In genomic region chr4:151904098-151904497, GRCm38 (mm10) we compare ENCODE assay signal across 14 mouse cellular contexts. TPM values are rescaled to one million over a fixed set of nuclear protein-coding genes. Genes with fewer than 3 reads are reported as not detected.
DNase-seq lines count a peak whose midpoint lies in the region; ATAC-seq and TF ChIP-seq lines count a peak whose summit lies in the region.
"Had no signal": no experiment of that assay in that cellular context is flagged by ENCODE, and none has a peak within 500 bp of the region (broad histone marks: within the 10 kb centered on the region; RNA-seq: fewer than 3 reads in every experiment).

No protein-coding gene starts in this region.

- no peak for ATAC-seq in kidney, embryonic 14.5 days (ENCODE audit: low FRiP score, low TSS enrichment)
- ATAC-seq in stomach, postnatal 0 days (ENCODE audit: low FRiP score, low TSS enrichment) = no peak
- ATAC-seq: CD4-positive, CD25-positive, alpha-beta regulatory T cell, adult 4 months; intestine, postnatal 0 days had no signal

- H3K4me1 ChIP-seq in kidney, embryonic 14.5 days (ENCODE audit: control insufficient read depth, insufficient read depth, low read length) = no peaks in the 10 kb centered on the region
- no peaks in the 10 kb centered on the region for H3K4me1 ChIP-seq in stomach, postnatal 0 days (replicated peaks; ENCODE audit: control insufficient read depth, insufficient read depth)

- H3K27me3 ChIP-seq in kidney, embryonic 14.5 days (ENCODE audit: control insufficient read depth, insufficient read depth, low read length) = no peaks in the 10 kb centered on the region
- H3K27me3 ChIP-seq in stomach, postnatal 0 days (ENCODE audit: control insufficient read depth, insufficient read depth, low read length) = no peaks in the 10 kb centered on the region
- H3K27me3 ChIP-seq: neural tube, embryonic 13.5 days had no signal

- H3K4me2 ChIP-seq in kidney, embryonic 14.5 days (replicated peaks; ENCODE audit: low read depth, low read length) = no peak overlapping the region
- no peak overlapping the region for H3K4me2 ChIP-seq in stomach, postnatal 0 days (replicated peaks; ENCODE audit: low read depth)
- H3K4me2 ChIP-seq: embryonic facial prominence, embryonic 15.5 days; limb, embryonic 13.5 days; neural tube, embryonic 13.5 days had no signal

- TF ChIP-seq CTCF in stomach, postnatal 0 days (IDR thresholded peaks at IDR 0.05; ENCODE audit: low read depth) = no peak

- 46% methylated on average over 11 of the region's 11 CpGs for WGBS in kidney, embryonic 14.5 days
- WGBS in stomach, postnatal 0 days = 26% methylated on average over 11 of the region's 11 CpGs

- no peak overlapping the region for H3K9ac ChIP-seq in kidney, embryonic 14.5 days (ENCODE audit: low read depth, low read length)
- H3K9ac ChIP-seq in stomach, postnatal 0 days (ENCODE audit: low read length) = no peak overlapping the region
- H3K9ac ChIP-seq: embryonic facial prominence, embryonic 15.5 days; limb, embryonic 13.5 days; neural tube, embryonic 13.5 days had no signal

- no peaks in the 10 kb centered on the region for H3K36me3 ChIP-seq in kidney, embryonic 14.5 days (ENCODE audit: control insufficient read depth, insufficient read depth, low read length)
- H3K36me3 ChIP-seq in stomach, postnatal 0 days (ENCODE audit: control insufficient read depth, insufficient read depth, low read length) = no peaks in the 10 kb centered on the region
- H3K36me3 ChIP-seq: embryonic facial prominence, embryonic 15.5 days; limb, embryonic 13.5 days; neural tube, embryonic 13.5 days had no signal

- TF ChIP-seq EP300 in stomach, postnatal 0 days (optimal IDR thresholded peaks at IDR 0.05) = no peak

- no peak overlapping the region for H3K4me3 ChIP-seq in kidney, embryonic 14.5 days (ENCODE audit: low read length)
- no peak overlapping the region for H3K4me3 ChIP-seq in stomach, postnatal 0 days (ENCODE audit: low read depth, low read length)
- H3K4me3 ChIP-seq: embryonic facial prominence, embryonic 15.5 days; limb, embryonic 13.5 days; neural tube, embryonic 13.5 days had no signal

- DNase-seq in kidney, adult 11 months = peak; percentile 19
- DNase-seq in gastrocnemius, postnatal 25 days = peak; percentile 47
- peak; percentile 42 for DNase-seq in kidney, adult 9 months
- DNase-seq in lung, postnatal 36 days = peak; percentile 74
- no peak for DNase-seq in stomach, postnatal 0 days (ENCODE audit: low spot score)
- DNase-seq in urinary bladder, postnatal 14 days (ENCODE audit: low spot score) = no peak
- no peak for DNase-seq in thymus, adult 18-20 months
- DNase-seq: cerebellum, adult 11-12 months had no signal

- no peak overlapping the region for H3K27ac ChIP-seq in kidney, embryonic 14.5 days (ENCODE audit: low read depth, low read length)
- no peak overlapping the region for H3K27ac ChIP-seq in stomach, postnatal 0 days (replicated peaks)
- H3K27ac ChIP-seq: embryonic facial prominence, embryonic 15.5 days; limb, embryonic 13.5 days; neural tube, embryonic 13.5 days had no signal

- H3K9me3 ChIP-seq in kidney, embryonic 14.5 days (ENCODE audit: control insufficient read depth, low read length) = no peaks in the 10 kb centered on the region
- H3K9me3 ChIP-seq in stomach, postnatal 0 days (ENCODE audit: control insufficient read depth, low read length) = no peaks in the 10 kb centered on the region
- H3K9me3 ChIP-seq: embryonic facial prominence, embryonic 15.5 days; neural tube, embryonic 13.5 days had no signal

RNA-seq across cellular contexts. Expression of gene Dnajc11, which starts 29.4 kb away (rescaled TPM):
- 55.0 and 74.5 TPM in 2 replicates for polyA plus RNA-seq in kidney, embryonic 14.5 days (2014; fragmentation: Nextera tagmentation; extraction: Ambion mirVana)
- total RNA-seq in gastrocnemius, postnatal 25 days (2021) = 10 to 100 TPM; 59.3 to 68.8 TPM
- 33.0 and 34.5 TPM in 2 replicates for polyA plus RNA-seq in stomach, postnatal 0 days (2015; fragmentation: Nextera tagmentation; extraction: Ambion mirVana)

RNA-seq across cellular contexts. Expression of gene Camta1, which starts 42.4 kb away (rescaled TPM):
- polyA plus RNA-seq in kidney, embryonic 14.5 days (2014; fragmentation: Nextera tagmentation; extraction: Ambion mirVana) = 107 and 133 TPM in 2 replicates
- total RNA-seq in gastrocnemius, postnatal 25 days (2021) = 100 to 1,000 TPM in 1 of 2 experiments, 10 to 100 TPM in 1; 91.0 to 104 TPM
- 59.4 and 61.9 TPM in 2 replicates for polyA plus RNA-seq in stomach, postnatal 0 days (2015; fragmentation: Nextera tagmentation; extraction: Ambion mirVana)

Comparison
In these comparisons a context has a peak if more than half of its experiments do, and no peak if none do; other contexts are left out.
1. DNase-seq: peak in kidney, adult 11 months (single experiment), gastrocnemius, postnatal 25 days (single experiment), kidney, adult 9 months (single experiment) and lung, postnatal 36 days (single experiment); none in stomach, postnatal 0 days (single experiment), urinary bladder, postnatal 14 days (single experiment) and thymus, adult 18-20 months (0 of 2).